Mouse (Mus musculus) neural tube, embryonic 11.5 days (tissue): Measurements from ENCODE around the gene Pxn. TPM values are rescaled to one million over a fixed set of nuclear protein-coding genes. Genes with fewer than 3 reads are reported as not detected.
A peak's percentile ranks its signal among the peaks of the same experiment; 100 is the strongest.

ENCODE experiments used
- ATAC-seq: fragments of 200-750 bp; cut with Nextera tagmentation; 2 replicates; pipeline ENCODE4 v1.8.0; 2017; ENCODE audit warnings: moderate number of reproducible peaks, mild to moderate bottlenecking, moderate TSS enrichment, moderate library complexity; ENCODE audit not compliant: insufficient read depth, low FRiP score, low TSS enrichment
- DNase-seq: peaks from one replicate; pipeline ENCODE4 v3.0.0-alpha.2; 2015; ENCODE audit warnings: low spot score
- H3K27ac ChIP-seq: fragments of 300-500 bp; sonication (generic); 2 replicates; pipeline ENCODE4 v1.5.1; 2014; ENCODE audit warnings: low read depth, mild to moderate bottlenecking, low read length
- H3K27me3 ChIP-seq: fragments of 300-500 bp; sonication (generic); 2 replicates; pipeline ENCODE4 v1.6.1; 2014; ENCODE audit warnings: mild to moderate bottlenecking, low read length, mixed read lengths; ENCODE audit not compliant: control insufficient read depth, insufficient read depth
- H3K36me3 ChIP-seq: fragments of 300-500 bp; sonication (generic); 2 replicates; pipeline ENCODE4 v1.6.1; 2014; ENCODE audit warnings: mild to moderate bottlenecking, low read length, moderate library complexity, mixed read lengths; ENCODE audit not compliant: control insufficient read depth, insufficient read depth
- H3K4me1 ChIP-seq: fragments of 300-500 bp; sonication (generic); 2 replicates; pipeline ENCODE4 v1.6.1; 2014; ENCODE audit warnings: low read length, mixed read lengths; ENCODE audit not compliant: control insufficient read depth, insufficient read depth
- H3K4me2 ChIP-seq: fragments of 300-500 bp; sonication (generic); 2 replicates; pipeline ENCODE4 v1.6.1; 2014; ENCODE audit warnings: low read depth, mild to moderate bottlenecking, moderate library complexity
- H3K4me3 ChIP-seq: fragments of 300-500 bp; sonication (generic); 2 replicates; pipeline ENCODE4 v1.5.1; 2014; ENCODE audit warnings: low read depth, low read length
- H3K9ac ChIP-seq: fragments of 300-500 bp; sonication (generic); 2 replicates; pipeline ENCODE4 v1.6.1; 2014; ENCODE audit warnings: mild to moderate bottlenecking, low read length
- H3K9me3 ChIP-seq: fragments of 300-500 bp; sonication (generic); 2 replicates; pipeline ENCODE4 v1.6.1; 2016; ENCODE audit warnings: low read length; ENCODE audit not compliant: control insufficient read depth
- WGBS: fragments of 180-500 bp; shearing (Covaris S2); extraction: QIAGEN DNeasy Blood & Tissue Kit; methylation state at CpG from one replicate; pipeline ENCODE4 v1.1.7; 2014; 5-methylcytosine and 5-hydroxymethylcytosine counted together
- polyA plus RNA-seq: library from polyadenylated mRNA; unstranded; fragments of >200 nt; fragmentation: Nextera tagmentation; extraction: Ambion mirVana; gene quantifications from 2 replicates; pipeline ENCODE4 v1.2.1, GENCODE M21; 2014

The Pxn gene
- polyA plus RNA-seq, 1 experiment from 2014 or later = 13.3 TPM

GRCm38 (mm10) chr5:115483947-115484920 is 22.2 kb upstream of the Pxn start, which contains the start of gene Sirt4:
Gene Sirt4 (minus strand): TSS chr5:115484725.
- 0 out of 2 replicates have a peak within 1 kb of the TSS, but pooled peaks have one; percentile 2 for H3K27ac ChIP-seq
- peak within 1 kb of the TSS; percentile 50 for H3K4me2 ChIP-seq
- 10% methylated on average over 30 of the region's 30 CpGs for WGBS

DNA sequence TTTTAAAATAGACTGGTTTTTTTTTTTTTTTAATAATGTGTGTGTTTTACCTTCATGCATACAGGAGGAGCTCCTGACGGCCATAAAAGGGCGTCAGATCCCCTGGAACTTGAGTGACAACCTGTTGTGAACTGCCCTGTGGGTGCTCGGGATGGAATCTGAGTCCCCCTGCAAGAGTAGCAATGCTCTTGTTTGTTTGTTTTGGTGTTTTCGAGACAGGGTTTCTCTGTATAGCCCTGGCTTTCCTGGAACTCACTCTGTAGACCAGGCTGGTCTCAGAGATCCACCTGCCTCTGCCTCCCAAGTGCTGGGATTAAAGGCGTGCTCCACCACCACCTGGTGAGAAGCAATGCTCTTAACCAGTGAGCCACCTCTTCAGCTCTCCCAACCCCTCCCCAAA is 21.5 kb upstream of the Pxn start:
- H3K9ac ChIP-seq = no peak overlapping the region
- H3K4me3 ChIP-seq = peak overlapping the region; percentile 31; the same call in 1 of the 2 replicates
- DNase-seq (no peak), ATAC-seq (no peak)
- no peaks in the 10 kb centered on the region for H3K9me3 ChIP-seq
- H3K27me3 ChIP-seq = peaks cover 11% of the 10 kb centered on the region
- H3K4me1 ChIP-seq = peaks cover 8% of the 10 kb centered on the region; the same call in 1 of the 2 replicates
- H3K36me3 ChIP-seq = no peaks in the 10 kb centered on the region
- WGBS = 69% methylated on average over 5 of the region's 5 CpGs
- H3K4me2 ChIP-seq = peak overlapping the region; percentile 50; the same call in 1 of the 2 replicates
- H3K27ac ChIP-seq = no peak overlapping the region

More at GRCm38 (mm10) chr5:115483947-115484920, 22.2 kb upstream of the Pxn start, which contains the start of gene Sirt4:
- peaks cover 13% of the 10 kb centered on the region for H3K27me3 ChIP-seq
- peaks cover 8% of the 10 kb centered on the region; the same call in 1 of the 2 replicates for H3K4me1 ChIP-seq
- no peaks in the 10 kb centered on the region for H3K9me3 ChIP-seq
- DNase-seq (peak; percentile 87), ATAC-seq (peak; percentile 79)
- H3K36me3 ChIP-seq = no peaks in the 10 kb centered on the region
- H3K4me3 ChIP-seq = peak within 1 kb of the TSS; percentile 31
- peak within 1 kb of the TSS; percentile 48 for H3K9ac ChIP-seq

DNA sequence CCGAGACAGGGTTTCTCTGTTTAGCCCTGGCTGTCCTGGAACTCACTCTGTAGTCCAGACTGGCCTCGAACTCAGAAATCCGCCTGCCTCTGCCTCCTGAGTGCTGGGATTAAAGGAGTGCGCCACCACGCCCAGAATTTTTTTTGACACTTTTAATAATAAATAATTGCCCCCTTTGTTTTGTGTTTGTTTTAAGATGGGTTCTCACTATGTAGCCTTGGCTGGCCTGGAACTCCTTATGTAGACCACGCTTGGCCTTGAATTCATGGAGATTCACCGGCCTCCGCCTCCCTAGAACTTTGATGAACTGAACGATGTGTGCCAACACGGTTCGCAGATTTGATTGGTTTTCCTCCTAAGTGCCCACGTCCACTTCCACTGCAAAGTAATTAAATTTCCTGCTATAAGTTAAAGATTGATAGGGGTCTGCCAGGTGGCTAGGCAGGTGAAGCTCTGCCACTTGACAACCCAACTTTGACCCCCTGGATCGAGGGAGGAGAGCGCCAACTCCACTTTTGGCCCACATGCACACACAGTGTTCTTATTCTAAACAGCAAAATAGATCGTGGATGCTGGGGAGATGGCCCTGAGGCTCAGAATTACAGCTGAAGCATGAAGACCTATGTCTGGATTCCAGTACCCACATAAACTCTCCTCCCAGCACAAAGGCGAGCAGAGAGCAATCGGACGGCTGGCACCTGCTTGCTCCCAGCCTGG is 20.8 kb upstream of the Pxn start:
- peaks cover 5% of the 10 kb centered on the region; the same call in 1 of the 2 replicates for H3K4me1 ChIP-seq
- ATAC-seq (no peak), DNase-seq (no peak)
- H3K27ac ChIP-seq = no peak overlapping the region
- no peaks in the 10 kb centered on the region for H3K36me3 ChIP-seq
- H3K9me3 ChIP-seq = no peaks in the 10 kb centered on the region
- no peak overlapping the region for H3K9ac ChIP-seq
- H3K4me2 ChIP-seq = no peak overlapping the region
- H3K4me3 ChIP-seq = no peak overlapping the region
- WGBS = 89% methylated on average over 18 of the region's 18 CpGs
- H3K27me3 ChIP-seq = peaks cover 8% of the 10 kb centered on the region

- Histone ChIP-seq H3K9me3 (no peaks in the 10 kb centered on the region), H3K36me3 (no peaks in the 10 kb centered on the region), H3K4me2 (no peak overlapping the region), H3K4me1 (peaks cover 10% of the 10 kb centered on the region), H3K4me3 (no peak overlapping the region), H3K9ac (no peak overlapping the region; the same call in 1 of the 2 replicates), H3K27me3 (peaks cover 8% of the 10 kb centered on the region), H3K27ac (no peak overlapping the region)
- ATAC-seq (no peak), DNase-seq (no peak)
- WGBS = 58% methylated on average over 4 of the region's 4 CpGs
These were observed 19.8 kb upstream of the Pxn start for GRCm38 (mm10) chr5:115486726-115487125.

DNA sequence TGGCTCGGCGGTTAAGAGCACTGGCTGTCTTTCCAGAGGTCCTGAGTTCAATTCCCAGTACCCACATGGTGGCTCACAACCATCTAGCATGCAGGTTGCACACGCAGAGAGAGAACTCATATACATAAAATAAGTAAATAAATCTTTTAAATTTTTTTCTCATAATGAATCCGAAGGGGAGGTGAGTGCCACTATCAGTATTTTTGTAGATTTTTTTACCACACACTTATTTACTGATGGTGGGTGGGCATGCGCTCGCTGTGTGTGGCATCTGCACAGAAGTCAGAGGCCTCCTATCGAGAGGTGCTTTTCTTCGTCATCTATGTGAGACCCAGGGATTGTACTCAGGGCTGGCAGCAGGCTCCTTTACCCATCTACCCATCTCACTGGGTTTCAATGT is 19.1 kb upstream of the Pxn start:
- no peak overlapping the region for H3K4me3 ChIP-seq
- ATAC-seq = no peak
- no peak overlapping the region for H3K4me2 ChIP-seq
- H3K4me1 ChIP-seq = peaks cover 14% of the 10 kb centered on the region
- peaks cover 5% of the 10 kb centered on the region; the same call in 1 of the 2 replicates for H3K27me3 ChIP-seq
- 87% methylated on average over 8 of the region's 8 CpGs for WGBS
- no peaks in the 10 kb centered on the region for H3K36me3 ChIP-seq
- no peaks in the 10 kb centered on the region for H3K9me3 ChIP-seq
- no peak overlapping the region for H3K9ac ChIP-seq
- no peak for DNase-seq
- no peak overlapping the region for H3K27ac ChIP-seq

DNA sequence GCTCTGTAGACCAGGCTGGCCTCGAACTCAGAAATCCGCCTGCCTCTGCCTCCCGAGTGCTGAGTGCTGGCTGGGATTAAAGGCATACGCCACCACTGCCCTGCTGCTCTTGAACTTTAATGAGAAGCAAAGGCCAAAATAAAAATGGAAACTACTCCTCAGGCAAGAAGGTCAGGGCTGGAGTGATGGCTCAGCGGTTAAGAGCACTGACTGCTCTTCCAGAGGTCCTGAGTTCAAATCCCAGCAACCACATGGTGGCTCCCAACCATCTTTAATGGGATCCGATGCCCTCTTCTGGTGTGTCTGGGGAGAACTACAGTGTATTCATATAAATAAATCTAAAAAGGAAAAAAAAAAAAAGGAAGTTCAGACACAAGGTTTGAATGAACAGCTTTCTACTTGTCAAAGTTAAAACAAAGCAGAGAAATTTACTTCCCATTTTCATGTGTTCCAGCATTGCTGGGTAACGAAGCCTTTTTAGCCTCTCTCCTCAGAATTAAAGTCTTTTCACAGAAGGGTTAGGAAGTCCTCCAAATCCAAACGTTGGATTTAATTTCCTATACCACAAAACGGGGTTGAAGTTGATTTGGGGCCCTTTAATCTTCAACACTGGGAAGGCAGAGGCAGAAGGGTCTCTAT is 18.4 kb upstream of the Pxn start:
- Histone ChIP-seq H3K4me2 (no peak overlapping the region), H3K36me3 (no peaks in the 10 kb centered on the region), H3K9me3 (no peaks in the 10 kb centered on the region), H3K4me3 (no peak overlapping the region), H3K27me3 (no peaks in the 10 kb centered on the region), H3K27ac (no peak overlapping the region), H3K4me1 (peaks cover 10% of the 10 kb centered on the region), H3K9ac (no peak overlapping the region)
- no peak for ATAC-seq
- WGBS = 79% methylated on average over 9 of the region's 9 CpGs
- no peak for DNase-seq

DNA sequence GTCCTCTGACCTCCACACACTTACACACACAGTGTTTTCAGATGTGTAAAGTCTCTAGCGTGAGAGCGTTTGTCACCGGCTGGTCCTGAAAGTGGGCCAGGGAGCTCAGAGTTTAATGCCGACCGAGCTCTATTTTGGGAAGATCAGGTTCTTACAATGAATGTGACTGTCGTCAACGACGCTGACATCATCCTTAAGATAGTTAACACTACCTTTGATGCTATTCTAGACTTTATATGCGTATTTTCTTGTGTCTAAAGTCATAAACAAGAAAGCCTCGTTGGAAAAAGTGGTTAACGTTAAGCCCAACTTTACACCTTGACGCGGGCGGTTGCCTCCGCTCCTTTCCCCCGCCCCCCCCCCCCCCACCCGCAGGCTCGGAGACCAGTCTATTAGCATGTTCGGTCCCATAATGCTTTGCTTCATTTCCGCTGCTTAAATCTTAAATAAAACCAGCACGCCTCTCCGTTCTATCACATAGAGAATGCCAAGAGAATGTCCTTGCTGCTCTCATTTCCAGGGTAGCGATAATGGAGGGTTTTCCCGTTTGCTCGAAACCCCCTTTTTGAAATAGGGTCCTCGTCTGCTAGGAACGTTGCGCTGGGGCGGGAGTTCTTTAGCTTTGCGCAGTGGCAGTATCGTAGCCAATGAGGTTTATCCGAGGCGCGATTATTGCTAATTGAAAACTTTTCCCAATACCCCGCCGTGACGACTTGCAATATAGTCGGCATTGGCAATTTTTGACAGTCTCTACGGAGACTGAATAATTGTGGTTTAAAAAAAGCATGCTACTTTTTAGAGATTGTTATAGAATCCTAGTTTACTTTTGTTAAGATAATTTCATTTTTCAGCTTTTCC is 17.4 kb upstream of the Pxn start:
- peak; percentile 83 for DNase-seq
- Histone ChIP-seq H3K27ac (peak overlapping the region; percentile 100), H3K4me1 (peaks cover 8% of the 10 kb centered on the region), H3K9me3 (no peaks in the 10 kb centered on the region), H3K4me3 (peak overlapping the region; percentile 26), H3K36me3 (no peaks in the 10 kb centered on the region), H3K9ac (peak overlapping the region; percentile 62), H3K27me3 (no peaks in the 10 kb centered on the region), H3K4me2 (peak overlapping the region; percentile 64)
- ATAC-seq = peak; percentile 73
- WGBS = under 1% methylated on average over 39 of the region's 39 CpGs
